Mouse (Mus musculus): ENCODE data around the gene Gm20388. TPM values are rescaled to one million over a fixed set of nuclear protein-coding genes. Genes with fewer than 3 reads are reported as not detected.

Gm20388 gene
- total RNA-seq, 2 experiments from 2014 or later = 4.4 to 7.8 TPM

GRCm38 (mm10) chr8:122700628-122701027, 2790.0 kb downstream of the Gm20388 start:
- DNase-seq (ENCODE audit: low spot score in 2 of 2) = no peak

- no peak for DNase-seq (ENCODE audit: low spot score in 2 of 2)
Observed at GRCm38 (mm10) chr8:122701441-122702185, 2791.0 kb downstream of the Gm20388 start.

GRCm38 (mm10) chr8:122702301-122702941, 2791.8 kb downstream of the Gm20388 start:
- no peak for DNase-seq (ENCODE audit: low spot score in 2 of 2)

GRCm38 (mm10) chr8:122702957-122703356, 2792.3 kb downstream of the Gm20388 start:
- DNase-seq (ENCODE audit: low spot score in 2 of 2) = no peak

- no peak for DNase-seq (ENCODE audit: low spot score in 2 of 2)
Observed at GRCm38 (mm10) chr8:122704612-122705011, 2794.0 kb downstream of the Gm20388 start.

GRCm38 (mm10) chr8:122705901-122706561, 2795.4 kb downstream of the Gm20388 start:
- no peak for DNase-seq (ENCODE audit: low spot score in 2 of 2)

GRCm38 (mm10) chr8:122707184-122707583, 2796.5 kb downstream of the Gm20388 start:
- no peak for DNase-seq (ENCODE audit: low spot score in 2 of 2)

- DNase-seq (ENCODE audit: low spot score in 2 of 2) = peak in 1 of 2 experiments; percentile 16
Observed at GRCm38 (mm10) chr8:122709340-122710111, 2798.9 kb downstream of the Gm20388 start.

- DNase-seq (ENCODE audit: low spot score in 2 of 2) = no peak
Observed at GRCm38 (mm10) chr8:122711480-122711879, 2800.8 kb downstream of the Gm20388 start.

- no peak for DNase-seq (ENCODE audit: low spot score in 2 of 2)
Observed at GRCm38 (mm10) chr8:122711891-122712365, 2801.3 kb downstream of the Gm20388 start.

GRCm38 (mm10) chr8:122712411-122713156, 2801.9 kb downstream of the Gm20388 start:
- no peak for DNase-seq (ENCODE audit: low spot score in 2 of 2)

- no peak for DNase-seq (ENCODE audit: low spot score in 2 of 2)
Observed at GRCm38 (mm10) chr8:122713157-122713518, 2802.5 kb downstream of the Gm20388 start.

- no peak for DNase-seq (ENCODE audit: low spot score in 2 of 2)
Observed at GRCm38 (mm10) chr8:122716566-122716965, 2805.9 kb downstream of the Gm20388 start.

- DNase-seq (ENCODE audit: low spot score in 2 of 2) = no peak
Observed at GRCm38 (mm10) chr8:122717869-122718509, 2807.3 kb downstream of the Gm20388 start.

- DNase-seq (ENCODE audit: low spot score in 2 of 2) = no peak
Observed at GRCm38 (mm10) chr8:122718711-122719499, 2808.3 kb downstream of the Gm20388 start.

GRCm38 (mm10) chr8:122719500-122720065, 2808.9 kb downstream of the Gm20388 start:
- DNase-seq (ENCODE audit: low spot score in 2 of 2) = no peak

- DNase-seq (ENCODE audit: low spot score in 2 of 2) = peak; percentile 25 to 33
Observed at GRCm38 (mm10) chr8:122720070-122720729, 2809.6 kb downstream of the Gm20388 start.
